Mouse (Mus musculus) forebrain, embryonic 15.5 days (tissue): ENCODE measurements around the gene Kcnt2. TPM values are rescaled to one million over a fixed set of nuclear protein-coding genes. Genes with fewer than 3 reads are reported as not detected.

Experiments
- ATAC-seq: fragments of 200-750 bp; cut with Nextera tagmentation; replicated peaks from 2 replicates; pipeline ENCODE4 v1.8.0; 2017; ENCODE audit warnings: mild to moderate bottlenecking, moderate TSS enrichment, moderate library complexity
- H3K27ac ChIP-seq: fragments of 300-500 bp; sonication (generic); replicated peaks from 2 replicates; pipeline ENCODE4 v1.5.1; 2015; ENCODE audit warnings: mild to moderate bottlenecking, inconsistent platforms
- H3K27me3 ChIP-seq: fragments of 300-500 bp; sonication (generic); 2 replicates; pipeline ENCODE4 v1.6.1; 2015; ENCODE audit warnings: inconsistent platforms
- H3K36me3 ChIP-seq: fragments of 300-500 bp; sonication (generic); 2 replicates; pipeline ENCODE4 v1.6.1; 2015; ENCODE audit warnings: mild to moderate bottlenecking, inconsistent platforms
- H3K4me1 ChIP-seq: fragments of 300-500 bp; sonication (generic); 2 replicates; pipeline ENCODE4 v1.6.1; 2015; ENCODE audit warnings: inconsistent platforms
- H3K4me2 ChIP-seq: fragments of 300-500 bp; sonication (generic); replicated peaks from 2 replicates; pipeline ENCODE4 v1.6.1; 2015; ENCODE audit warnings: mild to moderate bottlenecking, inconsistent platforms
- H3K4me3 ChIP-seq: fragments of 300-500 bp; sonication (generic); 2 replicates; pipeline ENCODE4 v1.5.1; 2015; ENCODE audit warnings: mild to moderate bottlenecking, inconsistent platforms
- H3K9ac ChIP-seq: fragments of 300-500 bp; sonication (generic); replicated peaks from 2 replicates; pipeline ENCODE4 v1.6.1; 2015; ENCODE audit warnings: mild to moderate bottlenecking, inconsistent platforms
- H3K9me3 ChIP-seq: fragments of 300-500 bp; sonication (generic); 2 replicates; pipeline ENCODE4 v1.6.1; 2016; ENCODE audit warnings: inconsistent platforms
- WGBS: fragments of 180-500 bp; shearing (Covaris S2); methylation state at CpG from one replicate; pipeline ENCODE4 v1.1.7; 2015; ENCODE audit warnings: mixed read lengths; 5-methylcytosine and 5-hydroxymethylcytosine counted together
- polyA plus RNA-seq: library from polyadenylated mRNA; unstranded; fragments of >200 nt; fragmentation: Nextera tagmentation; extraction: Ambion mirVana; gene quantifications from 2 replicates; pipeline ENCODE4 v1.2.1, GENCODE M21; 2015

Kcnt2 gene
- polyA plus RNA-seq: 1.9 and 2.4 TPM in 2 replicates

DNA sequence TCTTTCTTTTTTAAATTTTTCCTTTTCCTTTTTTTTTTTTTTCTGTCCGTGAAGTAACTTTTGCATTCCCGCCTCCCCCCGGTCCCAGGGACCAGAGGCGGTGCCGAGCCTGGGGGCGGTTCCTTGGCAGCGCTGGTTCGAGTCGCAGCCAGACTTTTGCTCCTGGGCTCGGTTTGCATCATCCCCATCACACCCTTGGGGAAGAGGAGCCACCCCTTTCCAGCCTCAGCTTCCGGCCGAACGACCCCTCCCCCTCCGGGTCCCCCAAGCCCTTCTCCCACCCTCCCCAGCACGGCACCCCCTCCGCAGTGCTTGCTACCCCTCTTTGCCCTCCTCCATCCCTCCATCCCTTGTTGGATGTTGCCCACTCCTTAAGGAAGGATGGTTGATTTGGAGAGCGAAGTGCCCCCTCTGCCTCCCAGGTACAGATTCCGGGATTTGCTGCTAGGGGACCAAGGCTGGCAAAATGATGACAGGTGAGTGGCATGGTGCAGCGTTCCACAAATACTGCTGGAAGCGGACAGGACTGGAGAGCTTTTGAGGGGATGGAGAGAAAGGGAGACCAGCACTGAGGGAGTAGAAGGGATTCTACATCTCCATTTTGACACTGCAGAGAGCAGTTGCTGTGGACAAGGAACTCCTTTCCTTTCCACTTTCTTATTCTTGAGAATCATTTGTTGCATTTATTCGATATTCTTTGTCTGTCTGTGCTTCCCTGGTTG, at the start of gene Kcnt2:
Gene Kcnt2 (plus strand): TSS at position 283 of the 722 bp plus-strand sequence.
- H3K9me3 ChIP-seq: no peaks in the 10 kb centered on the region
- H3K9ac ChIP-seq: peak within 1 kb of the TSS; percentile 54
- peaks cover 6% of the 10 kb centered on the region; the same call in 1 of the 2 replicates for H3K4me1 ChIP-seq
- no peak within 1 kb of the TSS for H3K27ac ChIP-seq
- no peaks in the 10 kb centered on the region for H3K36me3 ChIP-seq
- peak within 1 kb of the TSS; percentile 74 for H3K4me2 ChIP-seq
- H3K27me3 ChIP-seq: no peaks in the 10 kb centered on the region
- peak; percentile 77 for ATAC-seq
- under 1% methylated on average over 21 of the region's 21 CpGs for WGBS
- peak within 1 kb of the TSS; percentile 61 for H3K4me3 ChIP-seq

GRCm38 (mm10) chr1:140205329-140205728, 40.6 kb upstream of the Kcnt2 start:
- no peak for ATAC-seq
- Histone ChIP-seq H3K4me1 (no peaks in the 10 kb centered on the region), H3K9ac (no peak overlapping the region), H3K9me3 (no peaks in the 10 kb centered on the region), H3K27ac (no peak overlapping the region), H3K27me3 (no peaks in the 10 kb centered on the region), H3K4me2 (no peak overlapping the region), H3K4me3 (no peak overlapping the region), H3K36me3 (no peaks in the 10 kb centered on the region)
- 59% methylated on average over 2 of the region's 2 CpGs for WGBS

DNA sequence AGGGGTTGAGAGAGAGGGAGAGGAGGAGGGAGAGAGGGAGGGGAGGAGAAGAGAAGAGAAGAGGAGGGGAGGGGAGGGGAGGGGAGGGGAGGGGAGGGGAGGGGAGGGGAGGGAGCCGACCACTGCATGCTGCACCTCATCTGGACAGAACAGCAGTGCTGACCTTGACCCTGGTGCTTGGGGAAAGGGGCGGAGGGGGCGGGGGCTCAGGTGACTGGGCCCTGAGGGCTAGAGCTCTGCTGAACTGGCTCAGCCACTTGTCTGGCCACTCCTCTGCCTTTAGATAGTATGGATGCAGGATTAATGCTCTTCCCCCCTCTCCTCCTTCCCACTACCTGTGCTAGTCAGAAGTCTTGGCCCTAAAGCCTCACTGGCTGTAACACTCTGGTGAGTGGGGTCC, 20.7 kb upstream of the Kcnt2 start:
- Histone ChIP-seq H3K9me3 (no peaks in the 10 kb centered on the region), H3K4me3 (no peak overlapping the region), H3K36me3 (no peaks in the 10 kb centered on the region), H3K4me1 (no peaks in the 10 kb centered on the region), H3K27me3 (no peaks in the 10 kb centered on the region), H3K4me2 (no peak overlapping the region), H3K9ac (no peak overlapping the region), H3K27ac (no peak overlapping the region)
- WGBS: 77% methylated on average over 2 of the region's 3 CpGs
- no peak for ATAC-seq

DNA sequence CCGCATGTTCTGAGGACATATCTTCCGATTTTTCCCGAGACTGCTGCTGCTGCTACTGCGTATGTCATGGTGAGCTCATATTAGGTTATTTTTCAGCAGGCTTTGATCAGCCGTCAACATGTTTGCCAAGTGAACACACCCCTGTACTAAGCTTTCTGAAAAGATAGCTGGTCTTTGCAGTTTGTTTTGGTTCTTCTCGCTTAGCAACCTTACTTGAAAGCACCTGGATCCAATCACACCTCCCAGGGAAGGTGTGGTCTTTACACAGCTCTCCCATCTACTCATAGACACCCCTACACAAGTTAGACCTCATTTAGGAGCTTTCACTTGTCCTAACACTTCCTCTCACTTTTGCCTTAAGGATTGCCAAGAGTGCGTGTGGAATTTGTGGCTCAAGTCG, 19.3 kb upstream of the Kcnt2 start:
- Histone ChIP-seq H3K9me3 (no peaks in the 10 kb centered on the region), H3K4me2 (no peak overlapping the region), H3K36me3 (no peaks in the 10 kb centered on the region), H3K9ac (no peak overlapping the region), H3K27ac (no peak overlapping the region), H3K4me3 (no peak overlapping the region), H3K27me3 (no peaks in the 10 kb centered on the region), H3K4me1 (no peaks in the 10 kb centered on the region)
- WGBS: 82% methylated on average over 8 of the region's 8 CpGs
- ATAC-seq: no peak

GRCm38 (mm10) chr1:140245465-140245864, 493 bp upstream of the Kcnt2 start:
- ATAC-seq: peak; percentile 99
- no peaks in the 10 kb centered on the region for H3K9me3 ChIP-seq
- peak overlapping the region; percentile 61 for H3K4me3 ChIP-seq
- no peaks in the 10 kb centered on the region for H3K27me3 ChIP-seq
- H3K4me1 ChIP-seq: peaks cover 6% of the 10 kb centered on the region; the same call in 1 of the 2 replicates
- no peak overlapping the region for H3K27ac ChIP-seq
- H3K4me2 ChIP-seq: peak overlapping the region; percentile 74
- H3K9ac ChIP-seq: peak overlapping the region; percentile 54
- under 1% methylated on average over 17 of the region's 17 CpGs for WGBS
- no peaks in the 10 kb centered on the region for H3K36me3 ChIP-seq

GRCm38 (mm10) chr1:140264696-140265095, 18.7 kb downstream of the Kcnt2 start:
- Histone ChIP-seq H3K4me3 (no peak overlapping the region), H3K27me3 (no peaks in the 10 kb centered on the region), H3K9me3 (no peaks in the 10 kb centered on the region), H3K9ac (no peak overlapping the region), H3K4me2 (no peak overlapping the region), H3K4me1 (peaks cover 4% of the 10 kb centered on the region; the same call in 1 of the 2 replicates), H3K36me3 (no peaks in the 10 kb centered on the region), H3K27ac (no peak overlapping the region)
- ATAC-seq: no peak
- WGBS: 75% methylated on average over 3 of the region's 3 CpGs

DNA sequence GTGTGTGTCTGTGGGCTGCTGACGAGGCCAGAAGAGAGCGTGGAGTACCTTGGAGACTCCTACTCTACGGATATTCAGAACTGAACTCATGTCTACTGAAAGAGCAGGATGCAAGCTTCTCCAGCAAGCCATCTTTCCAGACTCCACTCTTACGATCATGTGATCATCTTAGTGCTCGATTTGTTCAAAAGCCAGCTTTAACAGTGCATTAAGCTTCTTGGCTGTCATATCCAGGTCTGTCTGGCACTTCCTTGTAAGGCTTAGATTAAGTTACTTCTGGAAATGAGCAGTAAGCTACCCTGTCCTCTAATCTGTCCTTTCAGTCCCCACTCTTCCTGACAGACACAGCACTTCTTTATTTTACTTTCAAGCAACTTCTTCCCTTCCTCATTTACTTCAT, 20.1 kb downstream of the Kcnt2 start:
- Histone ChIP-seq H3K27ac (no peak overlapping the region), H3K4me2 (no peak overlapping the region), H3K4me3 (no peak overlapping the region), H3K9me3 (no peaks in the 10 kb centered on the region), H3K9ac (no peak overlapping the region), H3K36me3 (no peaks in the 10 kb centered on the region), H3K27me3 (no peaks in the 10 kb centered on the region), H3K4me1 (peaks cover 4% of the 10 kb centered on the region; the same call in 1 of the 2 replicates)
- WGBS: 64% methylated on average over 5 of the region's 5 CpGs
- peak; percentile 43; the same call in 1 of the 2 replicates for ATAC-seq

DNA sequence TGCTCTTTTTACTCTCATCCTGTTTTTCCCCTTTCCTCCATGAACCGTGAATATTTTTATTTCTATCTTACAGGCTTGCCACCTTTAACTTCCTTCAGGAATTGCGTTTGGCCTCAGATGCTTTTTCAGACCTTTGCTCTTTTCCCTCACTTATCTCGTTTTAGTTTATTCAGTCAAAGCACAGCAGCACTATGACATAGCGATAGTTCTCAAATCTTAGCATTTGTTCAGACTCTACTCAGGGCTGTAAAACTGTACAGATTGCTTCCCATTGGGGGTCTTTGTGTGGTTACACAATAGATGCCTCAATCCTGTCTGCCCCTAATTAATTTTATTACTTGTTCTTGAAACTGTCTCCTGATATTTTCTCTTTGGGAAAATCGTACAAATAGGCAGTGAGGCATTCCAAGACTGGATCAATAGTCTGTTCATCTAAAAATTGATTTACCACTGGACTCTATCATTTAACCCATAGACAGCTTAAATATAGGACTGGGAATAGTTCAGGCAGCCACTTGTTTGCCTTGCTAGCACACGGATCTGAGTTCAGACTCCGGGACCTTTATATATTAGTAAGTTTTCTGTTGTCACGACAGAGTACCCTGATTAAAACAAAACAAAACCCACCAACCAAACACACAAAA, 20.8 kb downstream of the Kcnt2 start:
- no peak overlapping the region for H3K4me3 ChIP-seq
- no peaks in the 10 kb centered on the region for H3K27me3 ChIP-seq
- no peaks in the 10 kb centered on the region for H3K9me3 ChIP-seq
- H3K9ac ChIP-seq: no peak overlapping the region
- peaks cover 4% of the 10 kb centered on the region; the same call in 1 of the 2 replicates for H3K4me1 ChIP-seq
- WGBS: 36% methylated on average over 8 of the region's 8 CpGs
- no peaks in the 10 kb centered on the region for H3K36me3 ChIP-seq
- no peak overlapping the region for H3K4me2 ChIP-seq
- no peak for ATAC-seq
- H3K27ac ChIP-seq: no peak overlapping the region

GRCm38 (mm10) chr1:140267288-140267687, 21.3 kb downstream of the Kcnt2 start:
- H3K36me3 ChIP-seq: no peaks in the 10 kb centered on the region
- no peaks in the 10 kb centered on the region for H3K9me3 ChIP-seq
- no peak overlapping the region for H3K4me2 ChIP-seq
- H3K4me1 ChIP-seq: peaks cover 4% of the 10 kb centered on the region; the same call in 1 of the 2 replicates
- H3K27me3 ChIP-seq: no peaks in the 10 kb centered on the region
- H3K4me3 ChIP-seq: no peak overlapping the region
- 66% methylated on average over 2 of the region's 2 CpGs for WGBS
- ATAC-seq: no peak
- no peak overlapping the region for H3K27ac ChIP-seq
- H3K9ac ChIP-seq: no peak overlapping the region

DNA sequence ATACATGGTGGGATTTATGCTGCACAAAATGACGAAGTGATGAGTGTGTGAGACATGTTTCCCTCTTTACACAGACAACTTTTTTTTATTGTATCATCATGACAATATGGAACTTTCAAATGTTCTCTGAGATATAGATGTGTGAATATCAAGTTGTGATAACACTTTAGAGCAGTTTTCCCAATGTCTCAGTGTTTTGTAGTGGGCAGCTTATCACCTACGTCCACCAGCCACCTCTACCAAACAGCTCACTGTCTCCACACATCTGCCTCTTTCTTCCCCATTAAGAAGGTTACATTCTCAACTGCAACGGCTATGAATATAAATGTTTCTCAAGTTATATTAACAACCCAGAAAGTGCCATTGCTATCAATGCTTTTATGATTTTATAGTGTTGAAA, 27.7 kb downstream of the Kcnt2 start:
- Histone ChIP-seq H3K4me1 (no peaks in the 10 kb centered on the region), H3K27ac (no peak overlapping the region), H3K9me3 (no peaks in the 10 kb centered on the region), H3K27me3 (no peaks in the 10 kb centered on the region), H3K4me3 (no peak overlapping the region), H3K36me3 (no peaks in the 10 kb centered on the region), H3K9ac (no peak overlapping the region), H3K4me2 (no peak overlapping the region)
- WGBS: 93% methylated on average over 3 of the region's 3 CpGs
- no peak for ATAC-seq

DNA sequence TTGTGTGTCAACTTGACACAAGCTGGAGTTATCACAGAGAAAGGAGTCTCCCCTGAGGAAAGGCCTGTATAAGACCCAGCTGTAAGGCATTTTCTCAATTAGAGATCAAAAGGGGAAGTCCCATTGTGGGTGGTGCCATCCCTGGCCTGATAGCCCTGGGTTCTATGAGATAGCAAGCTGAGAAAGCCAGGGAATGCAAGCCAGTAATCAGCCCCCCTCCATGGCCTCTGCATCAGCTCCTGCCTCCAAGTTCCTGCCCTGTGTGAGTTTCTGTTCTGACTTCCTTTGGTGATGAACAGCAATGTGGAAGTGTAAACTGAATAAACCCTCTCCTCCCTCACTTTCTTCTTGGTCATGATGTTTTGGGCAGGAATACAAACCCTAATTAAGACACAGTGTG, 29.9 kb downstream of the Kcnt2 start:
- Histone ChIP-seq H3K27ac (no peak overlapping the region), H3K4me2 (no peak overlapping the region), H3K9me3 (no peaks in the 10 kb centered on the region), H3K36me3 (no peaks in the 10 kb centered on the region), H3K4me3 (no peak overlapping the region), H3K9ac (no peak overlapping the region), H3K27me3 (no peaks in the 10 kb centered on the region), H3K4me1 (no peaks in the 10 kb centered on the region)
- no peak for ATAC-seq

DNA sequence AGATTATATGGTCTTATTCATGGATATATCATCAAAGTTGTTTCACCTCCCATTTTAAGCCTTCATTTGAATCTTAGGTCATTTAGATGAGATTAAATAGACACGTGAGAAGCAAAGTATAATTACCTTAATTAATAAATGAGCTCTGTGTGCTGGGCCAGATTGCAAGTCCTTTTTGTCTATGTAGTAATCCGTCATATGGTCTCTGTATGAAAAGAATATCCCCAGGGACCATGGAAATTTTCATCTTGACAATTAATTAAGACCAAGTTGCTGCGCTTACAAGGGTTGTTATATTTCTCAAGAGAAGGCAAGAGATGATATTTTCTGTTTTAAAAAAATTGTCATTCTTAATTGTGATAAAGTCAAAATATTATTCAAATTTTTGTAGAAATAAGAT, 47.2 kb downstream of the Kcnt2 start:
- H3K4me1 ChIP-seq: no peaks in the 10 kb centered on the region
- no peaks in the 10 kb centered on the region for H3K27me3 ChIP-seq
- 43% methylated on average over 3 of the region's 3 CpGs for WGBS
- H3K4me2 ChIP-seq: no peak overlapping the region
- H3K4me3 ChIP-seq: no peak overlapping the region
- H3K36me3 ChIP-seq: no peaks in the 10 kb centered on the region
- no peak overlapping the region for H3K9ac ChIP-seq
- ATAC-seq: no peak
- no peaks in the 10 kb centered on the region for H3K9me3 ChIP-seq
- H3K27ac ChIP-seq: no peak overlapping the region
